Comparison of ENCODE assay signal across 9 mouse cellular contexts in genomic region chr6:31601131-31601530, GRCm38 (mm10). TPM values are rescaled to one million over a fixed set of nuclear protein-coding genes. Genes with fewer than 3 reads are reported as not detected.
DNase-seq lines count a peak whose midpoint lies in the region; ATAC-seq lines count a peak whose summit lies in the region.
"Had no signal": no experiment of that assay in that cellular context is flagged by ENCODE, and none has a peak within 500 bp of the region (broad histone marks: within the 10 kb centered on the region; RNA-seq: fewer than 3 reads in every experiment).

No protein-coding gene starts in this region.

- H3K4me2 ChIP-seq in heart, embryonic 15.5 days = no peak overlapping the region
- H3K4me2 ChIP-seq in neural tube, embryonic 15.5 days = no peak overlapping the region
- H3K4me2 ChIP-seq: hindbrain, embryonic 15.5 days; limb, embryonic 12.5 days had no signal

- peaks cover 43% of the 10 kb centered on the region for H3K4me1 ChIP-seq in embryonic facial prominence, embryonic 10.5 days
- H3K4me1 ChIP-seq in heart, embryonic 15.5 days (replicated peaks) = peaks cover 37% of the 10 kb centered on the region
- H3K4me1 ChIP-seq in neural tube, embryonic 15.5 days = peaks cover 35% of the 10 kb centered on the region

- WGBS in embryonic facial prominence, embryonic 10.5 days = 27% methylated on average over 3 of the region's 3 CpGs
- WGBS in heart, embryonic 15.5 days = 16% methylated on average over 3 of the region's 3 CpGs
- 16% methylated on average over 3 of the region's 3 CpGs for WGBS in neural tube, embryonic 15.5 days

- no peaks in the 10 kb centered on the region for H3K36me3 ChIP-seq in embryonic facial prominence, embryonic 10.5 days (replicated peaks)
- no peaks in the 10 kb centered on the region for H3K36me3 ChIP-seq in heart, embryonic 15.5 days
- H3K36me3 ChIP-seq in neural tube, embryonic 15.5 days = no peaks in the 10 kb centered on the region
- H3K36me3 ChIP-seq: hindbrain, embryonic 15.5 days; limb, embryonic 12.5 days had no signal

- no peak overlapping the region for H3K4me3 ChIP-seq in embryonic facial prominence, embryonic 10.5 days
- H3K4me3 ChIP-seq in heart, embryonic 15.5 days = no peak overlapping the region
- H3K4me3 ChIP-seq in neural tube, embryonic 15.5 days (replicated peaks) = no peak overlapping the region
- H3K4me3 ChIP-seq: hindbrain, embryonic 15.5 days; limb, embryonic 12.5 days had no signal

- H3K9ac ChIP-seq in heart, embryonic 15.5 days = no peak overlapping the region
- H3K9ac ChIP-seq in neural tube, embryonic 15.5 days (replicated peaks) = no peak overlapping the region
- H3K9ac ChIP-seq: hindbrain, embryonic 15.5 days; limb, embryonic 12.5 days had no signal

- peak overlapping the region; percentile 41; the same call in 1 of the 2 replicates for H3K27ac ChIP-seq in embryonic facial prominence, embryonic 10.5 days (replicated peaks)
- H3K27ac ChIP-seq in heart, embryonic 15.5 days = peak overlapping the region; percentile 46
- 0 out of 2 replicates have a peak overlapping the region, but pooled peaks have one; percentile 18 for H3K27ac ChIP-seq in neural tube, embryonic 15.5 days (replicated peaks)
- H3K27ac ChIP-seq: hindbrain, embryonic 15.5 days; limb, embryonic 12.5 days had no signal

- DNase-seq in left cerebral cortex, adult 18-20 months (ENCODE audit: low spot score in 2 of 2) = peak; percentile 34 to 46
- DNase-seq in left cerebral cortex, adult 11 months (ENCODE audit: low spot score) = no peak
- no peak for DNase-seq in embryonic facial prominence, embryonic 10.5 days (ENCODE audit: low spot score)
- no peak for DNase-seq in adipocyte (ENCODE audit: low spot score)
- no peak for DNase-seq in urinary bladder, postnatal 4 days (ENCODE audit: low spot score in 2 of 2)

- no peaks in the 10 kb centered on the region for H3K27me3 ChIP-seq in embryonic facial prominence, embryonic 10.5 days (replicated peaks; ENCODE audit: low read depth, poor library complexity, severe bottlenecking)
- no peaks in the 10 kb centered on the region for H3K27me3 ChIP-seq in heart, embryonic 15.5 days
- H3K27me3 ChIP-seq in neural tube, embryonic 15.5 days (replicated peaks) = no peaks in the 10 kb centered on the region
- H3K27me3 ChIP-seq: hindbrain, embryonic 15.5 days; limb, embryonic 12.5 days had no signal

- H3K9me3 ChIP-seq in embryonic facial prominence, embryonic 10.5 days = no peaks in the 10 kb centered on the region
- no peaks in the 10 kb centered on the region for H3K9me3 ChIP-seq in heart, embryonic 15.5 days (replicated peaks)
- H3K9me3 ChIP-seq in neural tube, embryonic 15.5 days (replicated peaks) = no peaks in the 10 kb centered on the region
- H3K9me3 ChIP-seq: hindbrain, embryonic 15.5 days; limb, embryonic 12.5 days had no signal

- no peak for ATAC-seq in heart, embryonic 15.5 days (replicated peaks; ENCODE audit: insufficient number of reproducible peaks, insufficient read depth, low FRiP score, low read depth)
- ATAC-seq in neural tube, embryonic 15.5 days (ENCODE audit: low FRiP score) = no peak

RNA-seq across cellular contexts. Expression of gene Podxl, which starts 37.4 kb away (rescaled TPM):
- total RNA-seq in left cerebral cortex, adult 18-20 months (2021) = 10 to 100 TPM; 20.3 to 22.7 TPM
- polyA plus RNA-seq in embryonic facial prominence, embryonic 10.5 days (2016; fragmentation: Nextera tagmentation; extraction: Ambion mirVana) = 16.6 and 18.0 TPM in 2 replicates
- 17.5 and 20.7 TPM in 2 replicates for polyA plus RNA-seq in heart, embryonic 15.5 days (2015; fragmentation: Nextera tagmentation; extraction: Ambion mirVana)
- 9.2 and 13.1 TPM in 2 replicates for polyA plus RNA-seq in neural tube, embryonic 15.5 days (2015; fragmentation: Nextera tagmentation; extraction: Ambion mirVana)

Comparison
In these comparisons a context has a peak if more than half of its experiments do, and no peak if none do; other contexts are left out.
1. DNase-seq: peak in left cerebral cortex, adult 18-20 months (2 of 2); none in left cerebral cortex, adult 11 months (single experiment), embryonic facial prominence, embryonic 10.5 days (single experiment), adipocyte (single experiment) and urinary bladder, postnatal 4 days (0 of 2).
2. Peak in every context shown above with its lines, with median percentiles within 50 percentile points of each other: H3K27ac ChIP-seq.